Mouse (Mus musculus) monocyte, adult 5-6 weeks (primary cell): ENCODE data around the gene Unc80. TPM values are rescaled to one million over a fixed set of nuclear protein-coding genes. Genes with fewer than 3 reads are reported as not detected.
A peak's percentile ranks its signal among the peaks of the same experiment; 100 is the strongest.

ENCODE experiments used
- ATAC-seq: fragments of 153-309, 156-312 bp; replicated peaks from 2 replicates; pipeline ENCODE4 v1.8.0; 2017; ENCODE audit warnings: mild to moderate bottlenecking; ENCODE audit not compliant: low TSS enrichment, insufficient number of reproducible peaks, severe bottlenecking, poor library complexity, low FRiP score
- total RNA-seq: library from RNA; stranded (forward); fragments of 200-1000, 200-491, 200-594 nt; gene quantifications from 3 replicates; pipeline ENCODE4 v1.2.3, GENCODE M21; 2017

Unc80 gene
- total RNA-seq, 1 experiment from 2014 or later, result not detected

- 0 out of 2 replicates have a peak, but pooled peaks have one; percentile 35 for ATAC-seq
These were observed 232.1 kb downstream of the Unc80 start for GRCm38 (mm10) chr1:66700149-66700692.

- peak; percentile 96 for ATAC-seq
These were observed 232.8 kb downstream of the Unc80 start, which contains the start of gene Rpe for GRCm38 (mm10) chr1:66700693-66701575. Gene Rpe (plus strand): TSS chr1:66700831.

GRCm38 (mm10) chr1:66701576-66701940, 233.4 kb downstream of the Unc80 start:
- ATAC-seq, result no peak

GRCm38 (mm10) chr1:66702623-66703345, 234.6 kb downstream of the Unc80 start:
- no peak for ATAC-seq

- no peak for ATAC-seq
These were observed 236.4 kb downstream of the Unc80 start for GRCm38 (mm10) chr1:66704523-66704922.

- ATAC-seq, result no peak
These were observed 244.7 kb downstream of the Unc80 start for GRCm38 (mm10) chr1:66712859-66713258.

- no peak for ATAC-seq
These were observed 262.4 kb downstream of the Unc80 start for GRCm38 (mm10) chr1:66730581-66730980.

Other genes with a start within 250 kb of the Unc80 start
- gene Rpe, start 232.5 kb downstream of the Unc80 start, total RNA-seq, result 39.6 to 60.5 TPM (median 46.8 TPM) in 3 replicates